Mouse (Mus musculus) erythroblast, adult 5-6 weeks (primary cell): Measurements from ENCODE around the gene Prdx5. TPM values are rescaled to one million over a fixed set of nuclear protein-coding genes. Genes with fewer than 3 reads are reported as not detected.

ENCODE experiments used
- total RNA-seq, 2 experiments: library from RNA; stranded (forward) in 1 of 2; stranded (reverse) in 1 of 2; fragments of 150-400 nt in 1 of 2; fragments of 200-764, 138-1000 nt in 1 of 2; gene quantifications; 2 replicates each; pipeline versions ENCODE4 v1.2.3 to v1.2.4; 2015 to 2017; ENCODE audit warnings: low replicate concordance in 2 of 2

The Prdx5 gene
- total RNA-seq, 2 experiments from 2014 or later, result 192 to 266 TPM

Other genes starting within 250 kb of the Prdx5 start
- 3.6 TPM in 1 of 2 replicates, not detected in the other for gene Rps6ka4, start 69.5 kb downstream of the Prdx5 start, total RNA-seq (2015; ENCODE audit: low replicate concordance)
- gene Rps6ka4, start 69.5 kb downstream of the Prdx5 start, total RNA-seq (2017; ENCODE audit: low replicate concordance), result 1.1 and 2.6 TPM in 2 replicates
- 3.8 and 4.6 TPM in 2 replicates for gene Ccdc88b, start 51.9 kb downstream of the Prdx5 start, total RNA-seq (2015; ENCODE audit: low replicate concordance)
- 10.9 and 11.8 TPM in 2 replicates for gene Ccdc88b, start 51.9 kb downstream of the Prdx5 start, total RNA-seq (2017; ENCODE audit: low replicate concordance)
- gene Trmt112, start 408 bp downstream of the Prdx5 start, total RNA-seq (2015; ENCODE audit: low replicate concordance), result 46.7 and 49.5 TPM in 2 replicates
- 22.7 and 49.4 TPM in 2 replicates for gene Trmt112, start 408 bp downstream of the Prdx5 start, total RNA-seq (2017; ENCODE audit: low replicate concordance)
- gene Esrra, start 11.7 kb upstream of the Prdx5 start, total RNA-seq (2015; ENCODE audit: low replicate concordance), result 3.1 and 5.2 TPM in 2 replicates
- 2.4 and 4.2 TPM in 2 replicates for gene Esrra, start 11.7 kb upstream of the Prdx5 start, total RNA-seq (2017; ENCODE audit: low replicate concordance)
- not detected in 2 replicates for gene Catsperz, start 15.3 kb upstream of the Prdx5 start, total RNA-seq (2015; ENCODE audit: low replicate concordance)
- gene Catsperz, start 15.3 kb upstream of the Prdx5 start, total RNA-seq (2017; ENCODE audit: low replicate concordance), result not detected in 2 replicates
- not detected in 2 replicates for gene Kcnk4, start 24.4 kb upstream of the Prdx5 start, total RNA-seq (2015; ENCODE audit: low replicate concordance)
- not detected in 2 replicates for gene Kcnk4, start 24.4 kb upstream of the Prdx5 start, total RNA-seq (2017; ENCODE audit: low replicate concordance)
- 2.1 and 4.8 TPM in 2 replicates for gene Bad, start 31.8 kb upstream of the Prdx5 start, total RNA-seq (2015; ENCODE audit: low replicate concordance)
- gene Bad, start 31.8 kb upstream of the Prdx5 start, total RNA-seq (2017; ENCODE audit: low replicate concordance), result 5.0 and 9.5 TPM in 2 replicates
- gene Gpr137, start 32.4 kb upstream of the Prdx5 start, total RNA-seq (2015; ENCODE audit: low replicate concordance), result 3.3 and 5.8 TPM in 2 replicates
- gene Gpr137, start 32.4 kb upstream of the Prdx5 start, total RNA-seq (2017; ENCODE audit: low replicate concordance), result 4.2 and 7.2 TPM in 2 replicates
- gene Ppp1r14b, start 64.9 kb upstream of the Prdx5 start, total RNA-seq (2015; ENCODE audit: low replicate concordance), result 30.9 and 57.8 TPM in 2 replicates
- gene Ppp1r14b, start 64.9 kb upstream of the Prdx5 start, total RNA-seq (2017; ENCODE audit: low replicate concordance), result 17.8 and 41.6 TPM in 2 replicates
- gene Plcb3, start 66.4 kb upstream of the Prdx5 start, total RNA-seq (2015; ENCODE audit: low replicate concordance), result 0.19 and 0.42 TPM in 2 replicates
- gene Plcb3, start 66.4 kb upstream of the Prdx5 start, total RNA-seq (2017; ENCODE audit: low replicate concordance), result 2.5 and 6.8 TPM in 2 replicates
- 34.0 and 34.9 TPM in 2 replicates for gene Fkbp2, start 70.4 kb upstream of the Prdx5 start, total RNA-seq (2015; ENCODE audit: low replicate concordance)
- 31.0 and 34.8 TPM in 2 replicates for gene Fkbp2, start 70.4 kb upstream of the Prdx5 start, total RNA-seq (2017; ENCODE audit: low replicate concordance)
- 11.7 TPM in 2 replicates for gene Vegfb, start 77.5 kb upstream of the Prdx5 start, total RNA-seq (2015; ENCODE audit: low replicate concordance)
- gene Vegfb, start 77.5 kb upstream of the Prdx5 start, total RNA-seq (2017; ENCODE audit: low replicate concordance), result 0.98 and 1.1 TPM in 2 replicates
- 4.4 and 6.5 TPM in 2 replicates for gene Dnajc4, start 82.5 kb upstream of the Prdx5 start, total RNA-seq (2015; ENCODE audit: low replicate concordance)
- 2.1 and 10.9 TPM in 2 replicates for gene Dnajc4, start 82.5 kb upstream of the Prdx5 start, total RNA-seq (2017; ENCODE audit: low replicate concordance)
- gene Nudt22, start 86.0 kb upstream of the Prdx5 start, total RNA-seq (2015; ENCODE audit: low replicate concordance), result 5.4 TPM in 1 of 2 replicates, not detected in the other
- 0.60 and 4.9 TPM in 2 replicates for gene Nudt22, start 86.0 kb upstream of the Prdx5 start, total RNA-seq (2017; ENCODE audit: low replicate concordance)
- not detected in 2 replicates for gene Trpt1, start 86.0 kb upstream of the Prdx5 start, total RNA-seq (2015; ENCODE audit: low replicate concordance)
- not detected in 2 replicates for gene Trpt1, start 86.0 kb upstream of the Prdx5 start, total RNA-seq (2017; ENCODE audit: low replicate concordance)
- 20.8 and 28.6 TPM in 2 replicates for gene Fermt3, start 109.4 kb upstream of the Prdx5 start, total RNA-seq (2015; ENCODE audit: low replicate concordance)
- 49.0 and 56.3 TPM in 2 replicates for gene Fermt3, start 109.4 kb upstream of the Prdx5 start, total RNA-seq (2017; ENCODE audit: low replicate concordance)
- 39.1 and 40.2 TPM in 2 replicates for gene Stip1, start 129.9 kb upstream of the Prdx5 start, total RNA-seq (2015; ENCODE audit: low replicate concordance)
- 33.4 and 44.3 TPM in 2 replicates for gene Stip1, start 129.9 kb upstream of the Prdx5 start, total RNA-seq (2017; ENCODE audit: low replicate concordance)
- gene Macrod1, start 146.7 kb upstream of the Prdx5 start, total RNA-seq (2015; ENCODE audit: low replicate concordance), result 0.77 and 4.2 TPM in 2 replicates
- gene Macrod1, start 146.7 kb upstream of the Prdx5 start, total RNA-seq (2017; ENCODE audit: low replicate concordance), result 0.94 TPM in 1 of 2 replicates, not detected in the other
- gene Flrt1, start 195.6 kb upstream of the Prdx5 start, total RNA-seq (2015; ENCODE audit: low replicate concordance), result not detected in 2 replicates
- gene Flrt1, start 195.6 kb upstream of the Prdx5 start, total RNA-seq (2017; ENCODE audit: low replicate concordance), result not detected in 2 replicates